Mouse (Mus musculus) adrenal gland, postnatal 0 days (tissue): ENCODE results near the gene Ribc1. TPM values are rescaled to one million over a fixed set of nuclear protein-coding genes. Genes with fewer than 3 reads are reported as not detected.

ENCODE experiments used
- polyA plus RNA-seq: library from polyadenylated mRNA; unstranded; fragments of >200 nt; fragmentation: Nextera tagmentation; extraction: Ambion mirVana; gene quantifications from 2 replicates; pipeline ENCODE4 v1.2.1, GENCODE M21; 2015

The Ribc1 gene
- 1.5 and 3.5 TPM in 2 replicates for polyA plus RNA-seq

DNA sequence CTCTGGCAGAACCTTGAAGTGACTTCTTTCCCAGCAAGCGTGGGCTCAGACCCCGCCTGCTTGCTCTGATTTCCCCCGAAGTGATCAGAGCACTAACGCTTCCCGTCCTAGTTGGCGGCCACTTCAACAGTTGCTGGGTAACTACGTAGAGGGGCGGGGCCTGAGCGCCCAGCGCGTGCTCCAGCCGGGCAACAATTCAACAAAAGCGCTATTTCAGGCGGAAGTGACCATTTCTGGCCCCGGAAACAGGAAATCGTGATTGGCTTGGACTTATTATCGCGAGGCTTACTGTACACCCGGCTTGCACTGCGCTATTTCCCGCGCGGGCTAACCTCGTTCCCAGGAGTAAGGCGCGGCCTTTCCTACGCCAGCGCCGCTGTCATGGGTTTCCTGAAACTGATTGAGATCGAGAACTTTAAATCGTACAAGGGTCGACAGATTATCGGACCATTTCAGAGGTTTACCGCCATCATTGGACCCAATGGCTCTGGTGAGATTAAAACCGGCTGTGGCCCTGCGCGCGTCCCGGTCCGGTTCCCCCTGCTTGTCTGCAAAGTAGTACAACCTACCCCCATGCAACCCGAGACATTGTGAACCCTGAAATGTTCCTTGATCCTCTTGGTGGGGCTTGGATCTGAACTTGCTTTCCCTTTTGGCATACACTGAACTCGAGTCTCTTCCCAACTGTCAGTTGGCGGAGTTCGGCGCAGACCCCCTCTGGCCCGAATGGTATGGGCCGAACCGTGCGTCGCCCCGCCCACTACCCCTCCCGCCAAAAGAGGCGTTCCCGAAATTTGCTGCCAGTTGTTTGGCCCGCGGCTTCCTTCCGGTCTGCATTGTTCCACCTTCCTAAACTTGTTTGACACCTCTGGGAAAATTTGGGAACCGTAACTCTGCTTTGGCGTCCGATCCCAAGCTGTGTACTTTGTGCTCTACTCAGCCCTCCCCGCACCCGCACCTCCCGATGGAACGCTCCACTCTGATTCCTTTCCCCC, at the start of gene Ribc1, which contains the start of gene Smc1a:
TSS of gene Ribc1 (minus strand) at position 145 of the 995 bp plus-strand sequence.
TSS of gene Smc1a (plus strand) at position 278 of the 995 bp plus-strand sequence.

DNA sequence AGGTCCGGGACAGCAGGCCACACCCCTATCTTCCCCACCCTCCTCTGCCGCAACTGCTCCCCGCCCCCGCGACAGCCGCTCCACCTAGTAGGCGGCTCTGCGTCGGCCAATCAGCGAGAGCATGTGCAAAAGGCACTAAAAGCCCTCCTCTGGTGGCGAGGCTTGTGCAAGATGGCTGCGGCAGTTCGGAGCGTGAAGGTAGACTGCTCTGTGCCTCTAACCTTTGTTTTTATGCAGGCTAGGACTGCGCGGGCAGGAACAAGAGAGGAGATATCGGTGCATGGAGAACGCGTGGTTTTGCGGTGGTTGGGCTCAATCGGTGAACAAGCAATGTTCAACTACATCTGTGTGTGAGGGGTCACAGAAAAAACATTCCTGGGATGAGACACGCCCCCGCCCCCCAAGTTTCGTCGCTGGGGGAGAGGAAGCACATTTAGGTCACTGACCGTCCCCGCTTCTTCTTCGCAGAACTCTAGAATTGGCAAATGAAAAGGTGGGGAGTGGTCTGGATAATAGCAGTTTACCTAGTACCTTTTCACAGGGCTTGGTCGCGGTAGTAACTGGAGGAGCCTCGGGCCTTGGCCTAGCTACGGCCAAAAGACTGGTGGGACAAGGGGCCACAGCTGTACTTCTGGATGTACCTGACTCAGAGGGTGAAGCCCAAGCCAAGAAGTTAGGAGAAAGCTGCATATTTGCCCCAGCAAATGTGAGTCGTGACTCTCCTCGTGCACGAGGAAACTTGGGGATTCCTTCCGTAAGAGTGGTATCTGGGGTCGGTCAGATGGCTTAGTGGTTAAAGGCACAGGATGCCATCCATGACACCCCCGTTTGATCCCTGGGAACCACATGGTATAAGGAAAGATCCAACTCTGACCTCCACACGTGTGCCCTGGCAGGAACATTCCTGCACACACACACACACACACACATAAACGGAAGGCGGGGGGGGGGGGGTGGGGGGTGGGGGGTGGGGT, 14.1 kb downstream of the Ribc1 start, which contains the start of gene Hsd17b10:
TSS of gene Hsd17b10 (plus strand) at position 109 of the 974 bp plus-strand sequence.

Other genes starting within 250 kb of the Ribc1 start
- gene Huwe1, start 215.5 kb downstream of the Ribc1 start, polyA plus RNA-seq, result 16.6 and 24.0 TPM in 2 replicates
- 214 and 242 TPM in 2 replicates for gene Hsd17b10, start 14.4 kb downstream of the Ribc1 start, polyA plus RNA-seq
- gene Smc1a, start 133 bp upstream of the Ribc1 start, polyA plus RNA-seq, result 42.3 and 50.2 TPM in 2 replicates
- 6.1 and 7.6 TPM in 2 replicates for gene Iqsec2, start 128.0 kb upstream of the Ribc1 start, polyA plus RNA-seq
- 16.0 and 21.4 TPM in 2 replicates for gene Kdm5c, start 216.7 kb upstream of the Ribc1 start, polyA plus RNA-seq